Mouse (Mus musculus) CH12F3 (cell line): ENCODE measurements around the gene Spryd3.

Experiments used
- in situ Hi-C: fragments of 300-500 bp; cut with MboI; formaldehyde crosslinking; loops from 2 replicates; pipeline ENCODE4 v1.14.3; 2020; ENCODE audit warnings: low sequenced_read_pairs

Gene Spryd3

DNA sequence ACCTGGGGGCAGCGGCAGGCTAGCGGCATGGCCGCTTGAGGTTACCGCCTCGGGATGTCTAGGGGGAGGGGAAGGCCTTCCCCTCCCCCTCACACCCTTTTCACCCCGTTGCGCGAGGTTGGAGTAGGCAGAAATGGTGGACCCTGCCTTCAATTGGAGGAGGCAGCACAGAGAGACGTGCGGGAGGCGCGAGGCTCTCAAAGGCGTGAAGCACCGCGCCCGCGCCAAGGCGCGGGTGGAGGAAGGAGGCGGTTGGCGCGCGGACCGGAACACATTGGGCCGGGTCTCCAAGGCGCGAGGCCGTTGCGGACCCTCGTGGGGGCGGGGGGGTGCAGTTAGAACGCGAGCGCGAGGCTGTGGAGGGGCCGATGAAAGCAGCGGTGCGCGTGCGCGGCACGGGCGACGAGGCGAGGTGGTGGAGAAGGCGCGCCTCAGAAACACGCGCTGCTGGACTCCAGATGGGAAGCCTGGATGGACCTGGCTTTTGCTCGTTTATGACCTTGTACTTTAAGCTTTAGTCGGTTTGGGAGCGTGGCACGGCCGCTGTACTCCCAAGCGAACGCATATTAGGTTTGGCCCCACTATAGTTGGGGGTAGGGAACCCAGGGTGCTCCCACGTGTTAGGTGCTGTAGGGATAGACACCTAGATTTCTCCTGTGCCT lies 61.8 kb downstream of the Spryd3 start:
- in situ Hi-C loops: loop anchor here (25.0 kb wide), 1 partner anchor 737 kb away; no protein-coding TSS in a partner anchor

DNA sequence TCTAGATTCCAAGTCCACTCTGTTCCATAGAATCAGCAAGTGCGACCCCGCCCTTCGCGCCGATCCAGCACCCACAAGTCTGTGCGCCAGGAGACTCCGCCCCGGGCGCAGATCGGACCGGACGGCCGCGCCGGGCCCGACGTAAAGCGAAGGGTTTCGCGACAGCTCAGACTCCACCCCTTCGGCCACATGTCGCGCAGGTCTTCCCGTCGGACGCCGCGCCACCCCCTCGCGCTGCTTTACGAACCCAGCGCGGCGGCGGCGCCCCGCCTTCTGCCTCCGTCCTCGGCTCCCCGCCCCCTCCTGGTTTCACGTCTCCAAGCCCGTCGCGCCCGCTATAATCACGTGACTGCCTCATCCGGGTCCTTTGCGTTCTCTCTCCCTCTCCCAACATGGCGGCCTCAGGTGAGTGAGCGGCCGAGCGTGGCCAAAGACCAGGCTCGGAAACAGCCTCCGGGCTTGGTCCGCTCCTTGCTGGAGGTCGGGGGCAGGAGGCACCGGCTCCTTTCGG lies 62.4 kb downstream of the Spryd3 start, which contains the start of gene Eif4b:
TSS of gene Eif4b (plus strand) at position 215 of the 511 bp plus-strand sequence.
- in situ Hi-C loops: loop anchor here (25.0 kb wide), 1 partner anchor 736 kb away; no protein-coding TSS in a partner anchor

DNA sequence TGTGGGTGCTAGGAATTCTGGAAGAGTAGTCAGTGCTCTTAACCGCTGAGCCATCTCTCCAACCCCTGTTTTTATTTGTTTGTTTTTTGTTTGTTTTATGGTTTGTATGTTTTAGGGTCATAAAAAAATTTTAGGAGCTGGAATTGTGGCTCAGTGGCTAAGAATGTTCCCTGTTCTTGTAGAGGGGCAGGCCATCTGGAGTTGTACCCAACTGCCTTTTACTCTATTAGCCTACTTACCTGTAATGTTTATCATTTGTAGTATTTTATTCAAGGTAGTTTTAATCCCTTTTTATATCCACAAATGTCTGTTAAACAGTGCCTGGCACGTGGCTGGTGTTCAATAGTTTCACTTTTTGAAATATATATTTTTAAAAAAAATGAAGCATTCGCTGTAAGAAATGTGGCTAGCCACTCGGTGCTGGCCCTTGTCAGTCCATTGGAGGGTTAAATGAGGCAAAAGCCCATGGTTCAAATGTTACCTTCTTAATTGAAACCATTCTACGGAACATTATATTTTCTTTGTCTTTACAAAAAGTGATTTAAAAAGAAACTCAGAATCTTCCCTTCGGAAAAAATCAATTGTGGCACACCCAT lies 63.0 kb downstream of the Spryd3 start:
- in situ Hi-C loops: loop anchor here (25.0 kb wide), 1 partner anchor 736 kb away; no protein-coding TSS in a partner anchor

DNA sequence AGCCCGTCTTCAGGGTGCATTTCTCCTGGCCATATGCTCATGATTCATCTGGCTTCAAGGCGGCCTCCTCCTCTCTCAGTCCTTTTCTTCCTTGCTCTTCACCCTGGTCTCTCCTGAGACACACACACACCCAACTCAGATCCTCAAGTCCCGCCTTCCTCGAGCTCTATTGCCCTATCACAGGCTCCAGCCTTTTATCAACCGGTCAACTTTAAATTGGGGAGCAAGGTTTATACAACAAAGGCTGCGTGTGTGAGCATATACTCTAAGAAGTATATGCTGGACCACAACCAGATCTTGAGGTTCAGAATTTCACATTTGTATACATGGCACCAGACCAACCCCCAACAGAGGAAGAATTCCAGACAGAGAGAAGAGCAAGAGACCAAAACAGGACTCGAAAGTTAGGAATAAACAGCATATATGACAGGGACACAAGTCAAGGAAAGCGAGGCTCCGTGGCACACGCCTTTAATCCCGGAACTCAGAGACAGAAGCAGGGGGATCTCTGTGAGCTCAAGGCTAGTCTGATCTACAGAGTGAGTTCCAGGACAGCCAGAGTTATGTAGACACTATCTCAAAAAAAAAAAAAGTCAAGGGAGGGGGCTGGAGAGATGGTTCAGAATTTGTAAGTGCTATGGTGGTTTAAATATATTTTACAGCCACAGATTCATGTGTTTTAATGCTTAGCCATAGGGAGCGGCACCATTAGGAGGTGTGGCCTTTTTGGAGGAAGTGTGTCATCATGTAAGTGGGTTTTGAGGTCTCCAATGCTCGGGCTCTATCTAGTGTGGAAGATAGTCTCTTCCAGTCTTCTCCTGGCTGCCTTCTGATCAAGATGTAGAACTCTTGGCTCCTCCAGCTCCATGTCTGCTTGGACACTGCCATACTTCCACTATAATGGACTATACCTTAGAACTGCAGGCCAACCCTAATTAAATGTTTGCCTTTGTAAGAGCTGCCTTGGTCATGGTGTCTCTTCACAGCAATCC lies 65.3 kb downstream of the Spryd3 start:
- in situ Hi-C loops: loop anchor here (25.0 kb wide), 1 partner anchor 733 kb away; no protein-coding TSS in a partner anchor
